Mouse (Mus musculus): ENCODE data around the gene Cyp2c38. TPM values are rescaled to one million over a fixed set of nuclear protein-coding genes. Genes with fewer than 3 reads are reported as not detected.
"Not testable (repeated sequence)": the region's sequence is repeated elsewhere in the genome, so short reads cannot be mapped to it uniquely, and the experiment has no call there.

The Cyp2c38 gene
- polyA plus RNA-seq (2014; fragmentation: Nextera tagmentation; extraction: Ambion mirVana): not detected in 2 replicates

DNA sequence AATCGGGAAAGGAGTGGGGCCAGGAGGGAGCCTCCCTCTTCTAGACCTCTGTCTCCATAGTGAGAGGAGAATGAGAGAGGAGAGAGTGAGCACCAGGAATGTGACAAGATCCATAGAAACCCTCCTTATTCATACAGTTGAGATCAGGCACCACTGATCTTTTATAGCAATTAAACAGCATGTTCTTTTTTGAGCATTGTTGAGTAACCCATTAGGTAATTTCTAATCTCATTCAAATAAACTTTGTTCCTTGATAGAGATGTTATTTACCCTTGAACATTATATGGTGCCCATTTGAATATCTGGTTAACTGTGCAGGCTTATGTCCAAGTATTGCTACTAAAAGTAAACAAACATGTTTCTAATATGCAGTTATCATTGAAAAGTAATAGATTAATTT lies at the start of gene Cyp2c38:
TSS of gene Cyp2c38 (minus strand) at position 135 of the 400 bp plus-strand sequence.
- Histone ChIP-seq H3K9ac (ENCODE audit: low read length) (no peak within 1 kb of the TSS), H3K4me2 (ENCODE audit: low read length) (no peak within 1 kb of the TSS), H3K4me1 (ENCODE audit: control insufficient read depth in 2 of 2, insufficient read depth in 2 of 2, low read length in 2 of 2) (no peaks in the 10 kb centered on the region), H3K36me3 (ENCODE audit: control insufficient read depth, insufficient read depth, low read length) (no peaks in the 10 kb centered on the region), H3K27me3 (ENCODE audit: control insufficient read depth, insufficient read depth, low read length) (no peaks in the 10 kb centered on the region), H3K9me3 (ENCODE audit: control insufficient read depth, low read length) (no peaks in the 10 kb centered on the region), H3K27ac (replicated peaks in 1 of 2; ENCODE audit: control insufficient read depth in 1 of 2, insufficient read depth in 1 of 2, low read depth in 2 of 2, low read length in 2 of 2) (no peak within 1 kb of the TSS), H3K4me3 (ENCODE audit: control insufficient read depth in 1 of 2, insufficient read depth in 1 of 2, low read depth in 1 of 2, low read length in 2 of 2) (no peak within 1 kb of the TSS)
- WGBS: 71% methylated on average over 1 of the region's 1 CpGs
- ATAC-seq (ENCODE audit: insufficient number of reproducible peaks, insufficient read depth, low FRiP score, low read depth): no peak

DNA sequence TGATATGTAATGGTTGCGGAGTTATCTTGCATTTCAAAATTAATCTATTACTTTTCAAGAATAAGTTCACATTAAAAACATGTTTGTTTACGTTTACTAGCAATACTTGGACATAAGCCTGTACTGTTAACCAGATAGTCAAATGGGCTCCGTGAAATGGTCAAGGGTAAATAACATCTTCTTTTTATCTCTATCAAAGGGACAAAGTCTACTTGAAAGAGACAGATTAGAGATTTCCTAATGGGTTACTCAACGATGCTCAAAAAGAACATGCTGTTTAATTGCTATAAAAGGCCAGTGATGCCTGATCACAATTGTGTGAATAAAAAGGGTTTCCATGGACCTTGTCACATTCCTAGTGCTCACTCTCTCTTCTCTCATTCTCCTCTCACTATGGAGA lies 47.7 kb upstream of the Cyp2c38 start, which contains the start of gene Cyp2c39:
TSS of gene Cyp2c39 (plus strand) at position 329 of the 400 bp plus-strand sequence.
- WGBS: 68% methylated on average over 4 of the region's 4 CpGs
- H3K9ac ChIP-seq (ENCODE audit: low read length): no peak within 1 kb of the TSS
- no peak for ATAC-seq (ENCODE audit: insufficient number of reproducible peaks, insufficient read depth, low FRiP score, low read depth)
- no peak within 1 kb of the TSS for H3K27ac ChIP-seq (replicated peaks in 1 of 2; ENCODE audit: control insufficient read depth in 1 of 2, insufficient read depth in 1 of 2, low read depth in 2 of 2, low read length in 2 of 2)
- no peak within 1 kb of the TSS for H3K4me3 ChIP-seq (ENCODE audit: control insufficient read depth in 1 of 2, insufficient read depth in 1 of 2, low read depth in 1 of 2, low read length in 2 of 2)
- H3K9me3 ChIP-seq (ENCODE audit: control insufficient read depth, low read length): peaks cover 4% of the 10 kb centered on the region; the same call in 1 of the 2 replicates
- no peaks in the 10 kb centered on the region for H3K36me3 ChIP-seq (ENCODE audit: control insufficient read depth, insufficient read depth, low read length)
- H3K4me2 ChIP-seq (ENCODE audit: low read length): no peak within 1 kb of the TSS
- H3K4me1 ChIP-seq (ENCODE audit: control insufficient read depth in 2 of 2, insufficient read depth in 2 of 2, low read length in 2 of 2): no peaks in the 10 kb centered on the region
- no peaks in the 10 kb centered on the region for H3K27me3 ChIP-seq (ENCODE audit: control insufficient read depth, insufficient read depth, low read length)

DNA sequence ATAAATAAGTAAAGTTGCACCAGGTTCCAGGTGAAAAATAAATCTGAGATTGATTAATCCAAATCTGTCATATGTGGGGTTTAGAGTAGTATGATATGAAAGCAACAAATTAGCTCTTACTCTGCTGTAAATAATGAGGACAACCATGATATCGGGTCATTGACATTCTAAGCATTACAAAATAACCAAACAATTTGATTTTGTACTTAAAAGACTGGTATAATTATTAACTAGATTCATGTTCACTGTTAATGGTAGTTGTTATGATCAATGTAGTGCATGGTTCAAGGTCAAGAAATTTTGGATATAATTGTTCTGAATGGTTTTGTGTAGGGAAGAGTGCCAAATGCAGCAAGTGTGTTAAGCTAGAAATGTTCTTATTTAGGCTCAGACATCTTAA lies 46.7 kb upstream of the Cyp2c38 start:
- H3K9ac ChIP-seq (ENCODE audit: low read length): no peak overlapping the region
- H3K27ac ChIP-seq (replicated peaks in 1 of 2; ENCODE audit: control insufficient read depth in 1 of 2, insufficient read depth in 1 of 2, low read depth in 2 of 2, low read length in 2 of 2): no peak overlapping the region
- H3K4me1 ChIP-seq (ENCODE audit: control insufficient read depth in 2 of 2, insufficient read depth in 2 of 2, low read length in 2 of 2): no peaks in the 10 kb centered on the region
- no peak overlapping the region for H3K4me3 ChIP-seq (ENCODE audit: control insufficient read depth in 1 of 2, insufficient read depth in 1 of 2, low read depth in 1 of 2, low read length in 2 of 2)
- H3K9me3 ChIP-seq (ENCODE audit: control insufficient read depth, low read length): no peaks in the 10 kb centered on the region; the same call in 1 of the 2 replicates
- H3K36me3 ChIP-seq (ENCODE audit: control insufficient read depth, insufficient read depth, low read length): no peaks in the 10 kb centered on the region
- no peaks in the 10 kb centered on the region for H3K27me3 ChIP-seq (ENCODE audit: control insufficient read depth, insufficient read depth, low read length)
- WGBS: 58% methylated on average over 1 of the region's 1 CpGs
- H3K4me2 ChIP-seq (ENCODE audit: low read length): no peak overlapping the region
- ATAC-seq (ENCODE audit: insufficient number of reproducible peaks, insufficient read depth, low FRiP score, low read depth): no peak

DNA sequence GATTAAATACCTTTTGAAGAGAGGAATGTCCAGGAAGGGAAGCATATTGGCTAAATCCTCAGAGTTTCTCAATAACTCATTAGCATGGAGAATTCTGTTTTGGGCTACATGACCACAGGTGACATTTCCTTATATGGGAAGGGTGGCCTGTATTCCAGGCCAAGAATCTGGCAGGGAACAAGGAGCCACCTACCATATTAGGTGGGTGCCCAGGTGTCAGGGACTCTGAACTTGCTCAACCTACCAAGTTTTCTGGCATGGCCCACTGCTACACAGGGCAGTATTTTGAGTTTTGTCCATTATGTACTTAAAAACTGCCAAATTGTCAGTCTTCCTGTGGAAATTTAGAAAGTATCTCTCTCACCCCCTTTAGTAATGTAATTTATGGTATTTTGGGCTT lies 43.5 kb upstream of the Cyp2c38 start:
- Histone ChIP-seq H3K36me3 (ENCODE audit: control insufficient read depth, insufficient read depth, low read length) (no peaks in the 10 kb centered on the region), H3K27ac (replicated peaks in 1 of 2; ENCODE audit: control insufficient read depth in 1 of 2, insufficient read depth in 1 of 2, low read depth in 2 of 2, low read length in 2 of 2) (no peak overlapping the region), H3K27me3 (ENCODE audit: control insufficient read depth, insufficient read depth, low read length) (no peaks in the 10 kb centered on the region), H3K9ac (ENCODE audit: low read length) (no peak overlapping the region), H3K4me3 (ENCODE audit: control insufficient read depth in 1 of 2, insufficient read depth in 1 of 2, low read depth in 1 of 2, low read length in 2 of 2) (no peak overlapping the region), H3K9me3 (ENCODE audit: control insufficient read depth, low read length) (peaks cover 2% of the 10 kb centered on the region; the same call in 1 of the 2 replicates), H3K4me1 (ENCODE audit: control insufficient read depth in 2 of 2, insufficient read depth in 2 of 2, low read length in 2 of 2) (no peaks in the 10 kb centered on the region), H3K4me2 (ENCODE audit: low read length) (no peak overlapping the region)
- ATAC-seq (ENCODE audit: insufficient number of reproducible peaks, insufficient read depth, low FRiP score, low read depth): no peak

DNA sequence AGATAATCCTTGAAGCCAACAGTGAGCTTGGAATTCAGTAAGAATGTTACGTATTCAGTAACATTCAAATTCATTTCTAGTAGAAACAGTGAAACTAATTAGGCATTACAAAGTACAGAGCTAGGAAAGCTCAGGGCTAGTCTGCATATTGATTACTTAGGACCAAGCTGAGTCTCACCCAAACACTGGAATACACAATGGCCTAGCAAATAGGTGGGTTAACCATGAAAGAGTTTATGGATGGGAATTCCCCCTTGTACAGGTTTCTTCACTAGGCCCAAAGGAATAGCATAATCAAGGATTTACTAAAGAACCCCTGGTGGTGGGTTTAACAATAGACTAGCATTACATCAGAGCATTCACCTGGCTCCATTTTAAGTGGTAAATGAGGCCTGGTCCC lies 21.1 kb upstream of the Cyp2c38 start:
- not testable (repeated sequence) for H3K4me2 ChIP-seq (ENCODE audit: low read length); H3K4me3 ChIP-seq (ENCODE audit: control insufficient read depth in 1 of 2, insufficient read depth in 1 of 2, low read depth in 1 of 2, low read length in 2 of 2); H3K4me1 ChIP-seq (ENCODE audit: control insufficient read depth in 2 of 2, insufficient read depth in 2 of 2, low read length in 2 of 2); ATAC-seq (ENCODE audit: insufficient number of reproducible peaks, insufficient read depth, low FRiP score, low read depth); H3K36me3 ChIP-seq (ENCODE audit: control insufficient read depth, insufficient read depth, low read length); H3K27ac ChIP-seq (replicated peaks in 1 of 2; ENCODE audit: control insufficient read depth in 1 of 2, insufficient read depth in 1 of 2, low read depth in 2 of 2, low read length in 2 of 2); H3K9ac ChIP-seq (ENCODE audit: low read length); H3K27me3 ChIP-seq (ENCODE audit: control insufficient read depth, insufficient read depth, low read length)
- H3K9me3 ChIP-seq (ENCODE audit: control insufficient read depth, low read length): peaks cover 13% of the 10 kb centered on the region
- WGBS: 80% methylated on average over 1 of the region's 1 CpGs

DNA sequence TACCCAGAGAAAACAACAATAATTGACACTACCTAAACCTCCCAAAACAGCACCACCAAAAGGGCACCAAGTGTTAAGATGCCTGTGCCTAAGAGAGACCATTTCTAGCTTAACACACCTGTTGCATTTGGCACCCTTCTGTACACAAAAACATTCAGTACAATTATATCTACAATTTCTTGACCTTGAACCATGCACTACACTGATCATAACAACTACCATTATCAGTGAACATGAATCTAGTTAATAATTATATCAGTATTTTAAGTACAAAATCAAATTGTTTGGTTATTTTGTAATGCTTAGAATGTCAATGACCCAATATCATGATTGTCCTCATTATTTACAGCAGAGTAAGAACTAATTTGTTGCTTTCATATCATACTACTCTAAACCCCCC lies 1.0 kb upstream of the Cyp2c38 start:
- Histone ChIP-seq H3K9ac (ENCODE audit: low read length) (no peak overlapping the region), H3K9me3 (ENCODE audit: control insufficient read depth, low read length) (no peaks in the 10 kb centered on the region), H3K4me3 (ENCODE audit: control insufficient read depth in 1 of 2, insufficient read depth in 1 of 2, low read depth in 1 of 2, low read length in 2 of 2) (no peak overlapping the region), H3K4me2 (ENCODE audit: low read length) (no peak overlapping the region), H3K36me3 (ENCODE audit: control insufficient read depth, insufficient read depth, low read length) (no peaks in the 10 kb centered on the region), H3K27me3 (ENCODE audit: control insufficient read depth, insufficient read depth, low read length) (no peaks in the 10 kb centered on the region), H3K27ac (replicated peaks in 1 of 2; ENCODE audit: control insufficient read depth in 1 of 2, insufficient read depth in 1 of 2, low read depth in 2 of 2, low read length in 2 of 2) (no peak overlapping the region), H3K4me1 (ENCODE audit: control insufficient read depth in 2 of 2, insufficient read depth in 2 of 2, low read length in 2 of 2) (no peaks in the 10 kb centered on the region)
- ATAC-seq (ENCODE audit: insufficient number of reproducible peaks, insufficient read depth, low FRiP score, low read depth): no peak

Other genes with a start within 250 kb of the Cyp2c38 start
- not detected in 2 replicates for gene Cyp2c29, start 193.7 kb downstream of the Cyp2c38 start, polyA plus RNA-seq (2014; fragmentation: Nextera tagmentation; extraction: Ambion mirVana)
- gene Cyp2c39, start 47.8 kb upstream of the Cyp2c38 start, polyA plus RNA-seq (2014; fragmentation: Nextera tagmentation; extraction: Ambion mirVana): not detected in 2 replicates
- gene Cyp2c67, start 186.0 kb upstream of the Cyp2c38 start, polyA plus RNA-seq (2014; fragmentation: Nextera tagmentation; extraction: Ambion mirVana): not detected in 2 replicates

All from heart, embryonic 14.5 days (tissue).